Mouse (Mus musculus): ENCODE results near the gene Mgat4d. TPM values are rescaled to one million over a fixed set of nuclear protein-coding genes. Genes with fewer than 3 reads are reported as not detected.
A peak's percentile ranks its signal among the peaks of the same experiment; 100 is the strongest.
"Not testable (repeated sequence)": the region's sequence is repeated elsewhere in the genome, so short reads cannot be mapped to it uniquely, and the experiment has no call there.

Mgat4d gene
- not detected in 2 replicates for polyA plus RNA-seq (2016; fragmentation: Nextera tagmentation; extraction: Ambion mirVana)

DNA sequence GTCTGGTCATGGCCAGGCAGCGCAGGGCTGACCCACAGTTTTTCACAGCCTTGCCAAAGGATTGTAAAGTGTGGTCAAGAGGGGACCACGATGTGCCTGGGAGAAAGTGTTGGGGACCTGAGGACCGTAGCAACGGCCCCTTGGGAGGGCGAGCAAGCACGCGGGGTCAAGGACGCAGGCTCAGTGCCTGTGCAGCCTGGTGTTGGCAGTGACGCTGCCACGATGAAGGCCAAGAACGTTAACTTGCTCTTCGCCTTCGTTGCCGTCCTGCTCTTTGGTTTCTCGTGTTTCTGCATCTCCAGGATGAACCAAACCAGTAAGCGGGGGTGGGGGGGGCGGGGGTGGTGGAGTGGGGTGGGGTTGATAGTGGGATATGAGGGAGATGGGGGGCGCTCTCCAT is at the start of gene Mgat4d:
Gene Mgat4d (plus strand): TSS at position 209 of the 400 bp plus-strand sequence.
- 70% methylated on average over 18 of the region's 18 CpGs for WGBS
- no peaks in the 10 kb centered on the region for H3K27me3 ChIP-seq
- no peak within 1 kb of the TSS for H3K4me2 ChIP-seq
- H3K4me1 ChIP-seq (replicated peaks), result no peaks in the 10 kb centered on the region
- H3K27ac ChIP-seq, result no peak within 1 kb of the TSS
- no peak within 1 kb of the TSS for H3K9ac ChIP-seq (replicated peaks)
- ATAC-seq (ENCODE audit: insufficient number of reproducible peaks, insufficient read depth, low FRiP score, low TSS enrichment, low read depth), result no peak
- H3K4me3 ChIP-seq (replicated peaks), result no peak within 1 kb of the TSS
- H3K36me3 ChIP-seq, result no peaks in the 10 kb centered on the region
- H3K9me3 ChIP-seq, result no peaks in the 10 kb centered on the region

DNA sequence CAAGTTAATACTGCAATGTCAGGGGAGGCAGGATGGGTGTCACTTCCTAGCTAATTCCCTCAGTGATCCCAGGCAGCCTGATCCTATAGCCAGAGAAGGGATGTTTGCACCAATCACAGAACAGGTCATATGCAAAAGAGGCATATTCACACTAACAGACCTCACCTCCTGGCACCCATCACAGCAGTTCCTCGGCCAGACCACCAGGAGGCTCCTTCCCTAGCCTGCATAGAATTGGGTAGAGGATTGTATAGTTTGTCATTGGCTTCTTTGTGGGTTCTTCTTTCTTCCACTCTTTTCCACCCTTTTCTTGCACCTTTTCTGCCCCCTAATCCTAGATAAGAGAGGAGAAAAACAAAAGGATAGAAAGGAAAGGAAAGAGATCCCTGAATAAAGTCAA is 48.1 kb upstream of the Mgat4d start:
- no peaks in the 10 kb centered on the region for H3K4me1 ChIP-seq (replicated peaks)
- H3K36me3 ChIP-seq, result no peaks in the 10 kb centered on the region
- no peak overlapping the region for H3K27ac ChIP-seq
- no peak for ATAC-seq (ENCODE audit: insufficient number of reproducible peaks, insufficient read depth, low FRiP score, low TSS enrichment, low read depth)
- no peak overlapping the region for H3K4me3 ChIP-seq (replicated peaks)
- H3K9me3 ChIP-seq, result 0 out of 2 replicates have a peak, but pooled peaks cover 4% of the 10 kb centered on the region
- WGBS, result 63% methylated on average over 1 of the region's 1 CpGs
- no peak overlapping the region for H3K9ac ChIP-seq (replicated peaks)
- H3K4me2 ChIP-seq, result no peak overlapping the region
- H3K27me3 ChIP-seq, result no peaks in the 10 kb centered on the region

DNA sequence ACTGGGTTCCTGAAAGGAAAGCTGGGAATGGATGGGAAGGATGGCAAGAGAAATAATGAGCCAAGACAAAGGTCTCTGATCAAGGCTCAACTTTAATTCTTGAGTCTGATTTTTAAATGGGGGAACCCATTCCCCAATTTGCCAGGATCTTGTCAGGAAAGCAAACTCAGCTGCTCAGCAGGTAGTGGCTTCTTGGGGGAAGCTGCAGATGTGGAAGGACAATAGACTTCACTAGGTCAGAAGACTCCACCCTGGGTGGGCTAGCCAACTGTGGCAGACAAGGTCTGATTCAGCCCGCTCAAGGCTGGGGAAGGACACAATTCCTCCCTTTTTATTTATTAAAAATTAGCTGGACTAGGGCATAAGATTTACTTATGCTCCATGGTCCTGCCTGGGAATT is 43.3 kb upstream of the Mgat4d start:
- Histone ChIP-seq H3K4me1 (replicated peaks) (no peaks in the 10 kb centered on the region), H3K9ac (replicated peaks) (no peak overlapping the region), H3K4me3 (replicated peaks) (no peak overlapping the region), H3K27ac (no peak overlapping the region), H3K36me3 (no peaks in the 10 kb centered on the region), H3K9me3 (0 out of 2 replicates have a peak, but pooled peaks cover 3% of the 10 kb centered on the region), H3K27me3 (no peaks in the 10 kb centered on the region), H3K4me2 (no peak overlapping the region)
- 93% methylated on average over 1 of the region's 1 CpGs for WGBS
- no peak for ATAC-seq (ENCODE audit: insufficient number of reproducible peaks, insufficient read depth, low FRiP score, low TSS enrichment, low read depth)

DNA sequence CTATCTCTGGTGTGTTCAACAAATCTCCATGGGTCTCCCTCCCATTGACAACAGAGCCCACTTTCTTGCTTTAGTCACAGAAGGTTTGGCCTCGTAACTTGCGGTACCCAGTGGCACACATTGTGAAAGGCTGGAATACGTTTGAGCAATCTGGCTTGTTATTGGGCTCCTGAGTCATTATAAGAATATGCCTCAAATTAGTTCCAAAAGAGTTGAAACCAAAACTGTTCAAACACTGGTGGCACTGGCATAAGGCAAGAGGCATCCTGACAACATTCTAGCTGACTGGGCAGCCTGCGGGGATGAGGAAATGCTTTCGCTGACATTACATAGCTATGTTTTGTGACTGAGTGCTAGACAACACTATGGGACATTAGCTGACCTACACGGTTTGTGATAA is 38.4 kb upstream of the Mgat4d start:
- Histone ChIP-seq H3K4me3 (replicated peaks) (no peak overlapping the region), H3K4me1 (replicated peaks) (no peaks in the 10 kb centered on the region), H3K27me3 (no peaks in the 10 kb centered on the region), H3K27ac (no peak overlapping the region), H3K9ac (replicated peaks) (no peak overlapping the region), H3K9me3 (no peaks in the 10 kb centered on the region), H3K36me3 (peaks cover 10% of the 10 kb centered on the region; the same call in 1 of the 2 replicates), H3K4me2 (no peak overlapping the region)
- no peak for ATAC-seq (ENCODE audit: insufficient number of reproducible peaks, insufficient read depth, low FRiP score, low TSS enrichment, low read depth)
- 93% methylated on average over 6 of the region's 6 CpGs for WGBS

DNA sequence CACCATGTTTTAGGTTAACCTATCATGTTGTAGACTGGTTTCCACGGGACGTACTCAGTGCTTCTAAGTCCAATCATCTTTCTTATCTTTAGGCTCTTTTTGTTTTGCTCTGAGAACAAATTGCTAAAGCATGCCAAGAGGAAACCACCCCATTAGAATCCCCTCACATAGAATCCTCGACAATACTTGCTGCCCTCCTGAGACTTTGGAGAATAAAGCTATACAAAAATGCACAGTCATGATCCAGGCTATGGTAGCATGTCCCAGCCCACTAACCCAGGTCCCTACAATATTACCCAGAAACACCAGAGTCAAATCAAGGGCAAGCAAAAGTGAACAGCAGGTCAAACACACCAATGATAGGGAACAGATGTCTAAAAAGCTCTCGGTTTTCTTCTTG is 33.2 kb upstream of the Mgat4d start:
- not testable (repeated sequence) for H3K4me1 ChIP-seq (replicated peaks); H3K9ac ChIP-seq (replicated peaks); H3K9me3 ChIP-seq; ATAC-seq (ENCODE audit: insufficient number of reproducible peaks, insufficient read depth, low FRiP score, low TSS enrichment, low read depth); H3K4me3 ChIP-seq (replicated peaks); H3K27ac ChIP-seq; H3K4me2 ChIP-seq; H3K27me3 ChIP-seq
- peaks cover 49% of the 10 kb centered on the region for H3K36me3 ChIP-seq
- 78% methylated on average over 4 of the region's 4 CpGs for WGBS

DNA sequence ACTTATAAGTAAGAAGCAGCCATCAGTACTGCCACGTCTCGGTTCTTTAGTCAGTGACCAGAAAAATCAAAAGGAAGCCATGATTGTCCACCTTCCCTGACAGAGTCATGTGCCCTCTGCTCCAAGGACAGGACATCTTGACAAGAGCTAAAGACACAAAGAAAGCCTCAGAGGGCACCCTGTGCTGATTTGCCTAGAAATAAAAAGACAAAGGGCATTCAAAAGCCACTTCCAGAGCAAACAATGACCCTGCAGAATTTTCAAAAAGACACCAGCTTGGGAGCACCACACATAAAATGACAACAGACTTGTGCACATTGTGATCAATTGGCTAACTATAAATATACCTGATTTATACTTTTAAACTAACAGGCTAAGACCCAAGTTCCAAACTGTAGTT is 32.6 kb upstream of the Mgat4d start:
- no peaks in the 10 kb centered on the region for H3K27me3 ChIP-seq
- H3K4me1 ChIP-seq (replicated peaks), result no peaks in the 10 kb centered on the region
- WGBS, result 83% methylated on average over 2 of the region's 2 CpGs
- no peak overlapping the region for H3K4me3 ChIP-seq (replicated peaks)
- H3K9ac ChIP-seq (replicated peaks), result no peak overlapping the region
- no peak overlapping the region for H3K27ac ChIP-seq
- H3K9me3 ChIP-seq, result no peaks in the 10 kb centered on the region
- H3K4me2 ChIP-seq, result no peak overlapping the region
- peaks cover 53% of the 10 kb centered on the region for H3K36me3 ChIP-seq
- no peak for ATAC-seq (ENCODE audit: insufficient number of reproducible peaks, insufficient read depth, low FRiP score, low TSS enrichment, low read depth)

DNA sequence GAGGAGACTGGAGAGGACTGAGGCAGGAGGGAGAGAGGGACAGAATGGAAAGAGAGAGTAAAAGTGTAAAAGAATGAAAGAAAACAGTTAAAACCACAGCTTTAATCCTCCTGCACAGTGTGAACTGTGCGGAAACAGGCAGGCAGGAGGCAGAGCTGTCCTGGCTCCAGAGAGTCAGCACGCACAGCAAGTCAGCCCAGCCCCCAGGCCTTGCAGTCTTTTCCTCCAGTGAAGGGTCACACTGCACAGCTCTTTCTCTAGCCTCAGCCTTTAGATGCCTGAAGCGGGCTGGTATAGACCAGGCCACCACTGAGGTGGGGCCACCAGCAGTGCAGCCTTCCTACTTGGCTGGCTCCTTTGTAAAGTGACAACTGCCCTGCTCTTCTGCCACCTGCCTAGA is 27.7 kb upstream of the Mgat4d start:
- H3K4me3 ChIP-seq (replicated peaks), result no peak overlapping the region
- H3K36me3 ChIP-seq, result peaks cover 65% of the 10 kb centered on the region
- ATAC-seq (ENCODE audit: insufficient number of reproducible peaks, insufficient read depth, low FRiP score, low TSS enrichment, low read depth), result no peak
- 51% methylated on average over 3 of the region's 3 CpGs for WGBS
- no peaks in the 10 kb centered on the region for H3K9me3 ChIP-seq
- H3K4me2 ChIP-seq, result no peak overlapping the region
- no peaks in the 10 kb centered on the region for H3K4me1 ChIP-seq (replicated peaks)
- H3K27me3 ChIP-seq, result no peaks in the 10 kb centered on the region
- no peak overlapping the region for H3K9ac ChIP-seq (replicated peaks)
- H3K27ac ChIP-seq, result no peak overlapping the region

DNA sequence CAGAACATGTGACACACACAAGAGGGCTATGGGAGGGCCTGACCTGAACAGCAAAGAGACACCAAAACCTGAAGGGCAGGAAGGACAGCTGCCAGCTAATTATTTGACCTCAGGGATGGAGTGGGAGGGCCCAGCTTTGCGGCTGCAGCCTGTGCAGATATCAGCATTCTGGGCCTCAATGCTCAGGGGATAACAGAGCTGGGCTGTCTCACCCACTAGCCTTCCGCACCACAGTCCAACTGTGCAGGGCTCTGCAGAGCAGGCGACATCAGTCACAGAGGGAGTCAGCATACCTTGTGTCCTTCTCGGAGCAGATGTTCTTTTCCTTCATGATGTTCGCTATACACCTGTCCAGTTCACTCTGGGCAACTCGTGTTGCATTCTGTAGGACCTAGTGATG is 25.9 kb upstream of the Mgat4d start:
- H3K27ac ChIP-seq, result no peak overlapping the region
- H3K4me3 ChIP-seq (replicated peaks), result no peak overlapping the region
- no peak for ATAC-seq (ENCODE audit: insufficient number of reproducible peaks, insufficient read depth, low FRiP score, low TSS enrichment, low read depth)
- WGBS, result 91% methylated on average over 6 of the region's 6 CpGs
- H3K27me3 ChIP-seq, result no peaks in the 10 kb centered on the region
- peaks cover 55% of the 10 kb centered on the region for H3K36me3 ChIP-seq
- no peaks in the 10 kb centered on the region for H3K4me1 ChIP-seq (replicated peaks)
- no peak overlapping the region for H3K9ac ChIP-seq (replicated peaks)
- H3K9me3 ChIP-seq, result no peaks in the 10 kb centered on the region
- no peak overlapping the region for H3K4me2 ChIP-seq

DNA sequence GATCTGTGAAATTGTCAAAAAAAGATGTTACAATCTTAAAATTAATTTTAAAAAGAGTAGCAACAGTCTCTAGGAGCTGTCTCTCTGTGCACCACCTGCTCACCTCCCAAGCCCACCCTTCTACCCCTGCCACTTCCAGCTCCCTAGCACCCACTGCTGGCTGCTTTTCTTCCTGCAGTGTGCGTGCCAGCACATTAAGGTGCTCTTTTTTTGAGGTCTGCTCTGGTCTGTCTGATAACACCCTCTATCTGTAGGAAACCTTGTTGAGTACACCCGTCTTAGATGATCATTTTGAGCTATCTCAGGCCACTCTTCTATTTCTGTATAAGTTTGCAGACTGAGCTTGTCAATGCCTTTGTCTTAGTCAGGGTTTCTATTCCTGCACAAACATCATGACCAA is 25.2 kb upstream of the Mgat4d start:
- Histone ChIP-seq H3K4me2 (no peak overlapping the region), H3K27me3 (no peaks in the 10 kb centered on the region), H3K4me3 (replicated peaks) (no peak overlapping the region), H3K27ac (no peak overlapping the region), H3K4me1 (replicated peaks) (no peaks in the 10 kb centered on the region), H3K9me3 (no peaks in the 10 kb centered on the region), H3K36me3 (peaks cover 50% of the 10 kb centered on the region), H3K9ac (replicated peaks) (no peak overlapping the region)
- WGBS, result 82% methylated on average over 2 of the region's 2 CpGs
- ATAC-seq (ENCODE audit: insufficient number of reproducible peaks, insufficient read depth, low FRiP score, low TSS enrichment, low read depth), result no peak

DNA sequence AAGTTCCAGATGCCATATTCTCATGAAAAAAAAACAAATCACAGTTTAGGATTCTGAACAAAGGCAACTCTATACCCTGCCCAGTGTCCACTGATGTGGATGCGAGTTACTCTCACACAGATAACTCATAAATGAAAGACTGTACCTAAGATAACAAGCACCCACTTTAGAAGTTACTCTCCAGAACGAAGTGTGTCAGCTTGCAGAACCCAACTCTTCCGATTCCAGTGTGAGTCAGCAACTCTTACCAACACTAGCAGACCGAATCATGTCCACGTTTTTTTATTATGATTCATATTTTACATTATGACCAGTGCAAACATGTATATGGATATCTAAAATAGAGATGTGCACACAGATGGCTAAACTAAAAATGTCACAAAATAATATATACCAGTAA is 20.4 kb upstream of the Mgat4d start:
- H3K27ac ChIP-seq, result no peak overlapping the region
- no peak overlapping the region for H3K4me3 ChIP-seq (replicated peaks)
- 88% methylated on average over 5 of the region's 5 CpGs for WGBS
- ATAC-seq (ENCODE audit: insufficient number of reproducible peaks, insufficient read depth, low FRiP score, low TSS enrichment, low read depth), result no peak
- H3K36me3 ChIP-seq, result peaks cover 19% of the 10 kb centered on the region
- H3K4me2 ChIP-seq, result no peak overlapping the region
- no peak overlapping the region for H3K9ac ChIP-seq (replicated peaks)
- H3K9me3 ChIP-seq, result no peaks in the 10 kb centered on the region
- H3K27me3 ChIP-seq, result no peaks in the 10 kb centered on the region
- peaks cover 2% of the 10 kb centered on the region; the same call in 1 of the 2 replicates for H3K4me1 ChIP-seq (replicated peaks)

DNA sequence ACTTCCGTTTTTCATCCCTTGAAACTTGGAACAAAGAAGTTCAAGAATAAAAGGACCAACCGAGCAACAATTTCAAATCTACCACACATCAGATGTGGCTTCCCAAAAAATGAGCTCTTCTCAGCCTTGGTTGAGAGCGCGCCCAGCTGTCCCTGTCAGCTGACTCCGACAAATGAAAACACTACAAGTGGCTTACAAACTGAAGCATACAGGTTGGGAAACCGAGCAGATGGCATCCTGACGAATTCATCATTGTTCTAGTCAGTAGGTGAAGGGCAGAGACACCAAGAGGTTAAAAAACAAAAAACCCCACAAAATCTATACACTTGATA is 16.7 kb upstream of the Mgat4d start:
- Histone ChIP-seq H3K36me3 (peaks cover 14% of the 10 kb centered on the region), H3K27me3 (peaks cover 6% of the 10 kb centered on the region; the same call in 1 of the 2 replicates), H3K4me2 (peak overlapping the region; percentile 82), H3K4me3 (replicated peaks) (peak overlapping the region; percentile 85), H3K9ac (replicated peaks) (peak overlapping the region; percentile 80), H3K27ac (no peak overlapping the region), H3K4me1 (replicated peaks) (peaks cover 4% of the 10 kb centered on the region; the same call in 1 of the 2 replicates), H3K9me3 (no peaks in the 10 kb centered on the region)
- no peak for ATAC-seq (ENCODE audit: insufficient number of reproducible peaks, insufficient read depth, low FRiP score, low TSS enrichment, low read depth)
- 13% methylated on average over 7 of the region's 7 CpGs for WGBS

DNA sequence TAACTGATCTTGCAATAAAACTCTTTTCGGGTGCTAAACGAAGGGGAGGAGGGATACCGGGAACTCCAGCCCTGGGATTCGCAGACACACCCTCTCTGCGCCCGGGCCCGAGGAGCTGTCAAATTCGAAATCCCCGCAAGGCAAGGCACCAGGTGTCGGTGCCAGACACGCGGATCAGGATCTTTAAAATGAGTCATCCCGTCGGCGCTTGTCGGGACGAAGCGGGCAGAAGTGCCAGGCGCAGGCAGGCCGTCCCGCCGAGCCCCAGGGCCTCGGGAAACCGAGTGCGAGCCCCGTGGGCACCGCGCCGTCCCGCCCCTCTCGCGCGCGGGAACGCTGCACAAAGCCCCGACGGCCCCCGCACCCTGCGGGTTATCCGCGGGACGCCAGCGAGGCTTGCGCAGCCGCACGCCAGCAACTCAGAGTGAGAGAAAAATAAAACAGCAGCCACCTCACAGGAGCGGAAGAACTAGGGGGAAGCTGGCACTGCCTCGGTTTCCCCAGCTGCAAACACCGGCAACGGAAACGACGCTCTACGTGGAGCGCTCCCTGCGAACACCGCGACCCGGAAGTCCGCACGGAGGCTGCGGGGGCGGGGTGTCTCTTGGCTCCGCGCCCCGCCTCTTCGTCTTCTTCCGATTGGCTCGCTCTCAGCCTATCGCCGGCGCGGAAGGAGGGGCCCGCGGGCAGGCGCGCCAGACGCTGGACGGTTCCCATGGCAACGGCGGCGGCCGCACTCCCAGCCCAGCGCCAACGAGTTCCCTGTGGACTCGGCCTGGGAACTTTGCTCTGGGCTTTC is 16.2 kb upstream of the Mgat4d start, which contains the start of gene Elmod2:
Gene Elmod2 (minus strand): TSS at position 588 of the 799 bp plus-strand sequence.
- under 1% methylated on average over 83 of the region's 85 CpGs for WGBS
- peak within 1 kb of the TSS; percentile 82 for H3K4me2 ChIP-seq
- no peak within 1 kb of the TSS for H3K27ac ChIP-seq
- H3K36me3 ChIP-seq, result peaks cover 12% of the 10 kb centered on the region
- ATAC-seq (ENCODE audit: insufficient number of reproducible peaks, insufficient read depth, low FRiP score, low TSS enrichment, low read depth), result peak; percentile 97
- peak within 1 kb of the TSS; percentile 85 for H3K4me3 ChIP-seq (replicated peaks)
- peaks cover 4% of the 10 kb centered on the region; the same call in 1 of the 2 replicates for H3K4me1 ChIP-seq (replicated peaks)
- H3K9me3 ChIP-seq, result no peaks in the 10 kb centered on the region
- H3K27me3 ChIP-seq, result peaks cover 6% of the 10 kb centered on the region; the same call in 1 of the 2 replicates
- H3K9ac ChIP-seq (replicated peaks), result peak within 1 kb of the TSS; percentile 80

Measured in limb, embryonic 12.5 days (tissue).